Mouse (Mus musculus): ENCODE results near the gene Capg. TPM values are rescaled to one million over a fixed set of nuclear protein-coding genes. Genes with fewer than 3 reads are reported as not detected.

Capg gene
- polyA plus RNA-seq, 1 experiment from 2014 or later = 27.2 TPM

GRCm38 (mm10) chr6:72553079-72553412 lies 8.9 kb downstream of the Capg start:
- ATAC-seq (ENCODE audit: insufficient number of reproducible peaks, insufficient read depth, low FRiP score, low read depth) = no peak
- 17% methylated on average over 8 of the region's 8 CpGs for WGBS

GRCm38 (mm10) chr6:72560801-72561200 lies 16.6 kb downstream of the Capg start:
- Histone ChIP-seq H3K9ac (ENCODE audit: low read length) (no peak overlapping the region), H3K4me3 (ENCODE audit: control insufficient read depth in 1 of 2, insufficient read depth in 1 of 2, low read depth in 1 of 2, low read length in 2 of 2) (no peak overlapping the region), H3K4me2 (ENCODE audit: low read length) (no peak overlapping the region), H3K9me3 (ENCODE audit: control insufficient read depth, low read length) (no peaks in the 10 kb centered on the region), H3K36me3 (ENCODE audit: control insufficient read depth, insufficient read depth, low read length) (no peaks in the 10 kb centered on the region), H3K27me3 (ENCODE audit: control insufficient read depth, insufficient read depth, low read length) (no peaks in the 10 kb centered on the region), H3K27ac (replicated peaks in 1 of 2; ENCODE audit: control insufficient read depth in 1 of 2, insufficient read depth in 1 of 2, low read depth in 2 of 2, low read length in 2 of 2) (no peak overlapping the region), H3K4me1 (ENCODE audit: control insufficient read depth in 2 of 2, insufficient read depth in 2 of 2, low read length in 2 of 2) (peaks cover 2 to 8% of the 10 kb centered on the region in 2 experiments; a peak in 3 of 4 replicates)
- ATAC-seq (ENCODE audit: insufficient number of reproducible peaks, insufficient read depth, low FRiP score, low read depth) = no peak
- 81% methylated on average over 8 of the region's 8 CpGs for WGBS

More at GRCm38 (mm10) chr6:72553079-72553412, 8.9 kb downstream of the Capg start:
- H3K4me2 ChIP-seq (ENCODE audit: low read length) = peak overlapping the region; percentile 85
- H3K9me3 ChIP-seq (ENCODE audit: control insufficient read depth, low read length) = no peaks in the 10 kb centered on the region
- H3K36me3 ChIP-seq (ENCODE audit: control insufficient read depth, insufficient read depth, low read length) = no peaks in the 10 kb centered on the region
- peak overlapping the region; percentile 42 to 87 for H3K27ac ChIP-seq (replicated peaks in 1 of 2; ENCODE audit: control insufficient read depth in 1 of 2, insufficient read depth in 1 of 2, low read depth in 2 of 2, low read length in 2 of 2)
- peaks cover 2 to 10% of the 10 kb centered on the region in 2 experiments; a peak in 3 of 4 replicates for H3K4me1 ChIP-seq (ENCODE audit: control insufficient read depth in 2 of 2, insufficient read depth in 2 of 2, low read length in 2 of 2)
- H3K27me3 ChIP-seq (ENCODE audit: control insufficient read depth, insufficient read depth, low read length) = no peaks in the 10 kb centered on the region
- H3K9ac ChIP-seq (ENCODE audit: low read length) = peak overlapping the region; percentile 67
- peak overlapping the region; percentile 38 to 46 for H3K4me3 ChIP-seq (ENCODE audit: control insufficient read depth in 1 of 2, insufficient read depth in 1 of 2, low read depth in 1 of 2, low read length in 2 of 2)

GRCm38 (mm10) chr6:72562486-72562885 lies 18.3 kb downstream of the Capg start:
- Histone ChIP-seq H3K9me3 (ENCODE audit: control insufficient read depth, low read length) (no peaks in the 10 kb centered on the region), H3K36me3 (ENCODE audit: control insufficient read depth, insufficient read depth, low read length) (no peaks in the 10 kb centered on the region), H3K4me3 (ENCODE audit: control insufficient read depth in 1 of 2, insufficient read depth in 1 of 2, low read depth in 1 of 2, low read length in 2 of 2) (no peak overlapping the region), H3K27ac (replicated peaks in 1 of 2; ENCODE audit: control insufficient read depth in 1 of 2, insufficient read depth in 1 of 2, low read depth in 2 of 2, low read length in 2 of 2) (no peak overlapping the region), H3K4me1 (ENCODE audit: control insufficient read depth in 2 of 2, insufficient read depth in 2 of 2, low read length in 2 of 2) (peaks cover 2 to 12% of the 10 kb centered on the region in 2 experiments; a peak in 3 of 4 replicates), H3K9ac (ENCODE audit: low read length) (no peak overlapping the region), H3K4me2 (ENCODE audit: low read length) (no peak overlapping the region), H3K27me3 (ENCODE audit: control insufficient read depth, insufficient read depth, low read length) (no peaks in the 10 kb centered on the region)
- no peak for ATAC-seq (ENCODE audit: insufficient number of reproducible peaks, insufficient read depth, low FRiP score, low read depth)
- WGBS = 64% methylated on average over 6 of the region's 6 CpGs

GRCm38 (mm10) chr6:72562894-72563293 lies 18.7 kb downstream of the Capg start:
- H3K27me3 ChIP-seq (ENCODE audit: control insufficient read depth, insufficient read depth, low read length) = no peaks in the 10 kb centered on the region
- no peak for ATAC-seq (ENCODE audit: insufficient number of reproducible peaks, insufficient read depth, low FRiP score, low read depth)
- peaks cover 2 to 12% of the 10 kb centered on the region in 2 experiments; a peak in 3 of 4 replicates for H3K4me1 ChIP-seq (ENCODE audit: control insufficient read depth in 2 of 2, insufficient read depth in 2 of 2, low read length in 2 of 2)
- no peak overlapping the region for H3K27ac ChIP-seq (replicated peaks in 1 of 2; ENCODE audit: control insufficient read depth in 1 of 2, insufficient read depth in 1 of 2, low read depth in 2 of 2, low read length in 2 of 2)
- H3K4me2 ChIP-seq (ENCODE audit: low read length) = no peak overlapping the region
- H3K9ac ChIP-seq (ENCODE audit: low read length) = no peak overlapping the region
- no peak overlapping the region for H3K4me3 ChIP-seq (ENCODE audit: control insufficient read depth in 1 of 2, insufficient read depth in 1 of 2, low read depth in 1 of 2, low read length in 2 of 2)
- H3K9me3 ChIP-seq (ENCODE audit: control insufficient read depth, low read length) = no peaks in the 10 kb centered on the region
- 76% methylated on average over 5 of the region's 5 CpGs for WGBS
- H3K36me3 ChIP-seq (ENCODE audit: control insufficient read depth, insufficient read depth, low read length) = peaks cover 1% of the 10 kb centered on the region; the same call in 1 of the 2 replicates

- H3K27ac ChIP-seq (replicated peaks in 1 of 2; ENCODE audit: control insufficient read depth in 1 of 2, insufficient read depth in 1 of 2, low read depth in 2 of 2, low read length in 2 of 2) = no peak overlapping the region
- H3K9ac ChIP-seq (ENCODE audit: low read length) = no peak overlapping the region
- no peaks in the 10 kb centered on the region for H3K27me3 ChIP-seq (ENCODE audit: control insufficient read depth, insufficient read depth, low read length)
- ATAC-seq (ENCODE audit: insufficient number of reproducible peaks, insufficient read depth, low FRiP score, low read depth) = no peak
- no peak overlapping the region for H3K4me3 ChIP-seq (ENCODE audit: control insufficient read depth in 1 of 2, insufficient read depth in 1 of 2, low read depth in 1 of 2, low read length in 2 of 2)
- H3K9me3 ChIP-seq (ENCODE audit: control insufficient read depth, low read length) = no peaks in the 10 kb centered on the region
- H3K36me3 ChIP-seq (ENCODE audit: control insufficient read depth, insufficient read depth, low read length) = peaks cover 12% of the 10 kb centered on the region; the same call in 1 of the 2 replicates
- 79% methylated on average over 7 of the region's 7 CpGs for WGBS
- H3K4me2 ChIP-seq (ENCODE audit: low read length) = no peak overlapping the region
- H3K4me1 ChIP-seq (ENCODE audit: control insufficient read depth in 2 of 2, insufficient read depth in 2 of 2, low read length in 2 of 2) = peaks cover 2 to 12% of the 10 kb centered on the region in 2 experiments; a peak in 3 of 4 replicates
Observed at GRCm38 (mm10) chr6:72565506-72565905, 21.3 kb downstream of the Capg start.

DNA sequence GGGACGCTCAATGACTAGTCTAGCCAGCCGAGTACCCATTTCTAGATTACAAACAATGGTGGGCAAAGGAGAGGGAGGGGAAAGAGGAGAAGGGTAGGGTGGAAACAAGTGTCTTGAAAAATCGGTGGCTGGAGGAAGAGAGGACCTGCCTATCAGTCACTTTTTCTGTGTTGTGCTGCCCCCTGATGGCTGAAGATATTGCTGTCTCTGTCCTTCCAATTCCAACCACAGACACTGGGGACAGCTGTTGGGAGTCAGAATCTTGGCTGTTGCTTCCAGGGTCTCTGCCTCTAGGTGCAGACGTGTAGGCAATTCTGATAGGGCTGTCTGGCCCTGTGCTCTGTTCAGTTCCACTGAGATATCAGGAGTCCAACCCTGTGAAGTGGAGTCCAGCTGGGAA lies 21.9 kb downstream of the Capg start:
- Histone ChIP-seq H3K27me3 (ENCODE audit: control insufficient read depth, insufficient read depth, low read length) (no peaks in the 10 kb centered on the region), H3K4me3 (ENCODE audit: control insufficient read depth in 1 of 2, insufficient read depth in 1 of 2, low read depth in 1 of 2, low read length in 2 of 2) (no peak overlapping the region), H3K27ac (replicated peaks in 1 of 2; ENCODE audit: control insufficient read depth in 1 of 2, insufficient read depth in 1 of 2, low read depth in 2 of 2, low read length in 2 of 2) (no peak overlapping the region), H3K4me1 (ENCODE audit: control insufficient read depth in 2 of 2, insufficient read depth in 2 of 2, low read length in 2 of 2) (peaks cover 2 to 12% of the 10 kb centered on the region in 2 experiments; a peak in 3 of 4 replicates), H3K9me3 (ENCODE audit: control insufficient read depth, low read length) (no peaks in the 10 kb centered on the region), H3K4me2 (ENCODE audit: low read length) (no peak overlapping the region), H3K36me3 (ENCODE audit: control insufficient read depth, insufficient read depth, low read length) (peaks cover 12% of the 10 kb centered on the region; the same call in 1 of the 2 replicates), H3K9ac (ENCODE audit: low read length) (no peak overlapping the region)
- peak; percentile 50; the same call in 1 of the 2 replicates for ATAC-seq (ENCODE audit: insufficient number of reproducible peaks, insufficient read depth, low FRiP score, low read depth)
- WGBS = 5% methylated on average over 4 of the region's 4 CpGs

GRCm38 (mm10) chr6:72567508-72567907 lies 23.3 kb downstream of the Capg start:
- Histone ChIP-seq H3K4me1 (ENCODE audit: control insufficient read depth in 2 of 2, insufficient read depth in 2 of 2, low read length in 2 of 2) (peaks cover 2 to 11% of the 10 kb centered on the region in 2 experiments; a peak in 3 of 4 replicates), H3K27ac (replicated peaks in 1 of 2; ENCODE audit: control insufficient read depth in 1 of 2, insufficient read depth in 1 of 2, low read depth in 2 of 2, low read length in 2 of 2) (no peak overlapping the region), H3K36me3 (ENCODE audit: control insufficient read depth, insufficient read depth, low read length) (peaks cover 12% of the 10 kb centered on the region; the same call in 1 of the 2 replicates), H3K27me3 (ENCODE audit: control insufficient read depth, insufficient read depth, low read length) (no peaks in the 10 kb centered on the region), H3K4me2 (ENCODE audit: low read length) (no peak overlapping the region), H3K9me3 (ENCODE audit: control insufficient read depth, low read length) (no peaks in the 10 kb centered on the region), H3K9ac (ENCODE audit: low read length) (no peak overlapping the region), H3K4me3 (ENCODE audit: control insufficient read depth in 1 of 2, insufficient read depth in 1 of 2, low read depth in 1 of 2, low read length in 2 of 2) (no peak overlapping the region)
- ATAC-seq (ENCODE audit: insufficient number of reproducible peaks, insufficient read depth, low FRiP score, low read depth) = no peak
- WGBS = 83% methylated on average over 5 of the region's 5 CpGs

- H3K27ac ChIP-seq (replicated peaks in 1 of 2; ENCODE audit: control insufficient read depth in 1 of 2, insufficient read depth in 1 of 2, low read depth in 2 of 2, low read length in 2 of 2) = no peak overlapping the region
- H3K4me3 ChIP-seq (ENCODE audit: control insufficient read depth in 1 of 2, insufficient read depth in 1 of 2, low read depth in 1 of 2, low read length in 2 of 2) = no peak overlapping the region
- no peak overlapping the region for H3K9ac ChIP-seq (ENCODE audit: low read length)
- peaks cover 22% of the 10 kb centered on the region; the same call in 1 of the 2 replicates for H3K36me3 ChIP-seq (ENCODE audit: control insufficient read depth, insufficient read depth, low read length)
- H3K9me3 ChIP-seq (ENCODE audit: control insufficient read depth, low read length) = no peaks in the 10 kb centered on the region
- WGBS = 83% methylated on average over 10 of the region's 10 CpGs
- no peak for ATAC-seq (ENCODE audit: insufficient number of reproducible peaks, insufficient read depth, low FRiP score, low read depth)
- no peak overlapping the region for H3K4me2 ChIP-seq (ENCODE audit: low read length)
- 0 out of 4 replicates have a peak, but pooled peaks cover 0 to 4% of the 10 kb centered on the region in 2 experiments for H3K4me1 ChIP-seq (ENCODE audit: control insufficient read depth in 2 of 2, insufficient read depth in 2 of 2, low read length in 2 of 2)
- no peaks in the 10 kb centered on the region for H3K27me3 ChIP-seq (ENCODE audit: control insufficient read depth, insufficient read depth, low read length)
Observed at GRCm38 (mm10) chr6:72568736-72569135, 24.5 kb downstream of the Capg start.
